Mouse (Mus musculus): Measurements from ENCODE around the gene C2cd4a.
A peak's percentile ranks its signal among the peaks of the same experiment; 100 is the strongest.

DNA sequence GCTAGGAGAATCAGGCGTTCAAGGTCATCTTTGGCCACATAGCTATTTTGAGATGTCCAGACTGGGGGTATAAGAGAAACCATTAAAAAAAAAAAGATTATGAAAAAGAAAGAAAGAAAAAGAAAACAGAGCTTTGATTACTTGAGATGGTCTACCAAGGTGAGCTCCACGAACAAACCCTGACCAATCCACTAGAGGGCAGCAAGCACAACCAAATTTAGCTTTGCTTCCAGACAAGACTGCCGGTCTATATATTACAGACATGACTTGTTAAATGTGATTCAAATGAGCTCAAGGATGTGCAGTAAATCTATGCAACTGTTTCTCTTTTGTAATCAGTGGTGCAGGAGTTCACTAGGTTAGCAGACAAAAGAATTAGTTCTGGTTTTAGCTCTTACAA is 3.9 kb downstream of the C2cd4a start:
- TF ChIP-seq GATA1 (IDR thresholded peaks at IDR 0.05; ENCODE audit: borderline replicate concordance, low read length) (no peak), CTCF (IDR thresholded peaks at IDR 0.05; ENCODE audit: low read depth, low read length) (peak; percentile 43; the same call in 1 of the 2 replicates)
